Mouse (Mus musculus): ENCODE results near the gene Rnps1.
A peak's percentile ranks its signal among the peaks of the same experiment; 100 is the strongest.
"Not testable (repeated sequence)": the region's sequence is repeated elsewhere in the genome, so short reads cannot be mapped to it uniquely, and the experiment has no call there.

Rnps1 gene

DNA sequence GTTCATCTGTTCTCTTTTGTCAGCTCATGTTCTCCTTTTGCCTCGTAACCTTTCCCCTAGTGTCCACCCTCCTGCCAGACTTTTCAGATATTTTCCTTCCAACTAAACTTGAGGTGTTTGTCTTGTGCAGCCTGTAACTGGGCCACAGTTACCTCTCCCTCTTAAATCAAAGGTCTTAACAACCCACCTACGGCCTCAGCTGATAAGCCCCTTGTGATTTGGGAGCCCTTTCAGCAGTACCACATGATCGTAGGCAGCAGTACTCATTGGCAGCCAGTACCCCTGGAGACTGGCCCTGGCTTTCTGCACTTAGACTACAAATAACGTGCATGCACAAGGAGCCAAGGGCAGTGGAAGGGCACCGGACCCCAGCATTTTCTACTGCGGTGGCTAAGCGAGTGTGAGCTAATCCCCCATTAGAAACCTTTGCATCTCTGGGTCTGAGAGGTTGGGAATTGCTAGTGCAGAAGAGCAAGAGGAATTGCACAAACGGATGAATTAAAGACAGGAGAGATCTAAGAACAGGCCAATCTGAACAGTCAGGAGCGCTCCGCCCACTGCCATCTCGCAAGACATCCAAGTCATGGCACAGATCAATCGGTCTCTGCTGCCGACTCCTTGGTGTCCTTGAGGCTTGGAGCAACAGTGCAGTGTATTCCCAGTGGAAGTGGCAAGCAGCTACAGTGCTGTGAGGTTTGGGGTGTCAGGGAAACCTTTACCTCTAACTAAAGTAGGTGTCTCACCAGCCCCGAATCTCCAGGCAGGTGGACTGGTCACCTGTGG is 15.0 kb downstream of the Rnps1 start:
- DNase-seq (ENCODE audit: low spot score): no peak

DNA sequence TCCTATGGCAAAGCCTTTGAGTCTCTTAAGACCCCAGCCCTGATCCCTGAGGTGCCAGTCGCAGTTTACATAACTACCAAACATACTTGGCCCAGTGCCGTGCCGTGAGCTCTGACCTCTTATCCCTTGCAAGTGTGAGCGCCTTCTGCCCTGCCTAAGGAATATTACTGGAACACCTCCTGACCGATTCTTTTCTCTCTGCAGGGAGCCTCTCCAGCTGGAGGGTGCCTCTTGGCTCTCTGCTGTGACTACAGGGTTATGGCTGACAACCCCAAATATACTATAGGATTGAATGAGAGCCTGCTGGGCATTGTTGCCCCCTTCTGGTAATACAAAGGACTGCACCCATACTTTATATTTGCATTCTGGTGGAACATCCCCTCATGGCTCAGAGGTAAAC is 22.7 kb downstream of the Rnps1 start:
- DNase-seq (ENCODE audit: low spot score): no peak

- DNase-seq (ENCODE audit: low spot score): no peak
Measured at GRCm38 (mm10) chr17:24440377-24440776, 26.0 kb downstream of the Rnps1 start.

DNA sequence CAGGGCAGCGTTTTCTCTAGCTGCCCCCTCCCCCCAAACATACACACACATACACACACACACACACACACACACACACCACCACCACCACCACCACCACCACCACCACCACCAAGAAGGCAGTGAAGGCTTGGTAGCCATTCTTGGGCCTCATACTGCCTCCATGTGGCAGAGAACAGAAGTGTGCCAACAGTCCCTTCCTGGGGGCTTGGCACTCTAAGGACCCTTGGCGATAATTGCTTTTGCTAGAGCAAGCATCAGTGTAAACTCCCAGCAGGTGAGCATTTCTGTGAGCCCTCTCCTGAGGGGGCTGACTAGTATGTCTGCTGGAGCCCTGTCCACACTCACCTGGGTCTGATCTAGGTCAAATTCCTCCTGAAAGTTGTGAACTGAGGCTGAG is 26.8 kb downstream of the Rnps1 start:
- DNase-seq (ENCODE audit: low spot score): no peak

- DNase-seq (ENCODE audit: low spot score): no peak
Measured at GRCm38 (mm10) chr17:24442107-24442506, 27.7 kb downstream of the Rnps1 start.

DNA sequence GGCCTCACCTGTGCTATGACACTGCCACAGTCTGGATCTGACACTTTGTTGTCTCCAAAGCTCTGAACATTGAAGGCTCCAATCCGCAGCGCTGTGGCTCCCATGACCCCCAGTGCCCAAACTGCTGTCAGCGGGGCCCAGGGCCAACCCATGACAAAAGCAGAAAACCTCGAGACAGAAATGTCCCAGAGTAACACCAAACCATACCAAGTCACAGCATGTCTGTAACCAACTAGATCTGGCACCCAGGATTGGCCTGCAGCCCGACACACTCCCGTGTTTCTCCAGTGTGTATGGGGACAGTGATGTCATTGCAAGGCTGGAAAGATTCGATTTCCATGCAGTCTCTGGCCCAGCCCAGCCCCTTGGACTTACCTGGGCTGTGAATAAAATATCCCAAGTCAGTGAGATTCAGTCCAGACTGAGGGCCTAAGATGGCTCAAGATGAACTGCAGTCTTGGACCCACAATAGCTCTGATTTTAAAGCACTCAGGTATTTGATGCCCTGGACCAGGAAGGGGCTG is 28.3 kb downstream of the Rnps1 start, which contains the start of gene Dnase1l2:
Dnase1l2 (minus strand) TSS at position 474 of the 524 bp plus-strand sequence.
- DNase-seq (ENCODE audit: low spot score): no peak

DNA sequence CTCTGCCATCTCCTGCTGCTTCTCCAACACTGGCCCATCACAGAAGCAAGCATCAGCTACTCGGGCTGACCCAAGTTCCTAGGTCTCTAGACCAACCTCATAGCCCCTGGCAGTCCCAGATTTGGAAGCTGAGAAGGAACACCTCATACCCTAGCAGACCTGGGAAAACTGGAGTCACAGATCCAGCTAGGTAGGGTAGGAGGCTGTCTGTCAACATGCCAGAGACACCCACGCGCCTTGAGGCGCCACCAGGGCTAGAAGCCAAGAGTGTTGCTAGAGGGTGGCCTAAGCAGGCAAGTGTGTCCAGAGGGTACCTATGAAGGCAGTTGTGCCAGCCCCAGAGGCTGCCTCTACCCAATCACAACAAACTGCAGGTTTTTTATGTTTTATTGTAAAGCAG is 29.0 kb downstream of the Rnps1 start:
- no peak for DNase-seq (ENCODE audit: low spot score)

DNA sequence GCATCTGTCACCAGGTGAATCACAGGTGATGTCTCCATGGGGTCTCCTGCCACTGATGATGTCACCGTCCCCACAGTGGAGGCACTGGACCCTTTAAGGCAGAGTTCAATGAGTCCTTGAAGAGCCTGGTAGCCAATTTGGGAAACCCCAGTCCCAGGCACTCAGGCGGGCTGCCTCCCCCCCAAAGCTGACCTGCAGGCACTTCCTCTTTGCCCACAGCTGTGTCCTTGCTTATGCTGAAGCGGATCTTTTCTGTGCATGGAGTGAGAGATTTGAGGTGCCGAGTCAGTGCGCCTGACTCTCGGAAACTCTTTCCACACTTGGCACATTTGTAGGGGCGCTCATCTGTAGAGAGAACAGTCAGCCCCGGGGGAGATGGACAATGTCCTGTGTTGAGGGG is 32.2 kb downstream of the Rnps1 start:
- DNase-seq (ENCODE audit: low spot score): no peak

DNA sequence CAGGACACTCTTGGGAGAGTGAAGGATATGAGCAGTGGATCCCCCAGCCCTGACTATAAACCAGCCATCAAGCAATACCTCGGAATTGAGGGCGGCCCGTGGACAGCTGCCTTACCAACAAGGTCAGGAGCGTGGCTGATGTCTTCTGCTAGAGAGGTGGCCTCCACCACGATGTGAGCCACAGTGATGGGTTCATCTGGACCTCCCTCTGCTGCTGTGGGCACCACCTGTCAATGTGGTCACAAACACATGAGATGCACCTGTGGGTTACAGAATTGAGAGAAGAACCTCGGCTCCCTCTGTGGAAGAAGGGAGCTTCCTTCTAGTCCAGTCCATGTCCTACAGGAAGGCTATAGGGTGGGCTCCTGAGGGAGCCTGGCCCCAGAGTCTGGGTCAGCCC is 35.1 kb downstream of the Rnps1 start:
- no peak for DNase-seq (ENCODE audit: low spot score)

- no peak for DNase-seq (ENCODE audit: low spot score)
Measured at GRCm38 (mm10) chr17:24451220-24451619, 36.9 kb downstream of the Rnps1 start.

DNA sequence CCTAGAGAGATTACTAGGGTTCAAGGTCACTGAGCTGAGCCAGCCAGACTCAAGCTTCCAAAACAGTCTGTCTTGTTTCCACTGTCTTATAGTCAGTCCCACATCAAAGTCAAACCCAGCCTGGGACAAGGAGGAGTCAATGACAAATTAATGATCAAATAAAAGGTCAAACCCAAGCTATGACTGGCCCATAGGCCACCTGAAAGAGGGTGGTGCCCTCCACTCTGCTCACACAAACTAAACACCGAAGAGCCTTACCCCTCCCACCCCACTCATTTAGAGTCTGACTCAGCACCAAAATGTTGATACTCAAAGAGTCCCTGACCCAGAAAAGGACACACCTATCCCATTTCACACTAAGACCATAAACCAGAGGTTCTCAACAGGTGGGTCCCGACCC is 39.0 kb downstream of the Rnps1 start:
- no peak for DNase-seq (ENCODE audit: low spot score)

DNA sequence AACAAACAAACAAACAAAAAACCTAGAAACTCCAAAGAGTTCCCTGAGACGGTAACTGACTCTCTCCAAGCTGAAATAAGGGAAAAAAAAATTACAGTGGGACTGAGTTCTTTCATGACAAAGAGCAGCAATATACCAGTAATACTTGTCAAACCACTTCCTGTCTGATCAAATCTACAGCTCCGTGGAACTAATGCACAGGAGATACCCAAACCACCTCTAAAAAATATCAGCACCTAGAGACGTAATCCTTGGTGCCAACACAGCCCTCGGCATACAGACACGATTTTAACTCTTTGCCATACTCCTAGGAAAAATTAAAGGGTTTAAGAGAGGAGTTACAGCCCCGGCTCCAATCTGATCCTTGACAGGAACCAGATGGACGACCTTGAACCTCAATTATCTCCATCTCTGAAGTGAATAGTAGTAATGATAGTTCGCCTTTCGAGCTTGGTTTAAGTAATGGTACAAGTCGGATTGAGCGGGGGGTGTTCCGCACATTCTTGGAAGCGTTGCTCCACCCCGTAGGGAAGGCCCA is 39.9 kb downstream of the Rnps1 start:
- no peak for DNase-seq (ENCODE audit: low spot score)

DNA sequence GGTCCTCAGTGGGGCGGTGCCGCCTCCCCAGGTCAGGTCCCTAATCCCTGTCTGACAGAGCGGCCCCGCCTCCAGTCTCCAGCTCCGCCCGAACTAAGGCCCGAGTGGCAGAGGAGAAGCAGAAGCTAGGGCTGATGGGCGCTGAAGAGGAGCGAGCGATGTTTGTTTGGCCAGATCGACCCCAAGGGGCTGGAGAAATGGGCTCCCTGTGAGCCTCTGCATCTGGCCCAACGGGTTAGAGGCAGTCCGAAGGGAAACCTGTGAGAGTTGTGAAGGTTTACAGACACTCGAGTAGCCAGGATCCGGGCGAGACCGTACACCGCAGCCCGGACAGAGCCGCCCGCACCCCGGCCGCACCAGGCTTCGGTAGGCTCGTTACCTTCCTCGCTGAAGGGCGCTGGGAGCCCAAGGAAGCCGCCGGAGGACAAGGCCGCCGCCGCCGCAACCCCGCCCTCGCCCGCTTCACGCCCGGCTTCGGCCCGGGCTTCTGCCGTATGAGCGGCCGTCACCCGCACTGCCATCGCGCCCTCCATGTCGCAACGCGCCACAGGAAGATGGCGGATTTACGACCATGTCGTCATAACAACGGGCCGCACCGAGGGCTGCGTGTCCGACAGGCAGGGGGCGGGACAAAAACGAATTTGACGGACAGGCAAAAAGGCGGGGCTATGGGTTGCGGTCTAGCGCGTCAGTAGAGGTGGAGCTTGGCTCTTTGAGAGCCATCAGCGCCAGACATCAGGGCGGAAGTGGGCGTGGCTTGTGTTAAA is 40.6 kb downstream of the Rnps1 start:
- DNase-seq (ENCODE audit: low spot score): peak; percentile 98

GRCm38 (mm10) chr17:24455523-24456206 is 41.3 kb downstream of the Rnps1 start:
- not testable (repeated sequence) for DNase-seq (ENCODE audit: low spot score)

GRCm38 (mm10) chr17:24461580-24461979 is 47.2 kb downstream of the Rnps1 start:
- DNase-seq (ENCODE audit: low spot score): no peak

DNA sequence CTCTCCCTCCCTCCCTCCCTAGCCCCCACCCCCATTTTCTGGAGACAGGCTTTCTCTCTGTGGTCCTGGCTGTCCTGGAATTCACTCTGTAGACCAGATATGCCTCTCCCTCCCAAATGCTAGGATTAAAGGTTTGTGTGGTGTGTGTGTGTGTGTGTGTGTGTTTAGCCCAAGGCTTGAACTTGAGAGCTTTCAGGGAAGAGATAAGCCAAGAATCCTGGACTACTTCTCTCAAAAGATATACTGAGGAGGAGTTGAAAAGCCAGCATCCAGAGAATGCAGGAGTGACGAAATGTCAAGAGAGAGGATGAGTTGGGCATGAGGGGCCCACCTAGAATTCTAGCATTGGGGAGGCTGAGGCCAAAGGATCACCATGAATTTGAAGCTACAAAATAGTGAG is 48.6 kb downstream of the Rnps1 start:
- no peak for DNase-seq (ENCODE audit: low spot score)

DNA sequence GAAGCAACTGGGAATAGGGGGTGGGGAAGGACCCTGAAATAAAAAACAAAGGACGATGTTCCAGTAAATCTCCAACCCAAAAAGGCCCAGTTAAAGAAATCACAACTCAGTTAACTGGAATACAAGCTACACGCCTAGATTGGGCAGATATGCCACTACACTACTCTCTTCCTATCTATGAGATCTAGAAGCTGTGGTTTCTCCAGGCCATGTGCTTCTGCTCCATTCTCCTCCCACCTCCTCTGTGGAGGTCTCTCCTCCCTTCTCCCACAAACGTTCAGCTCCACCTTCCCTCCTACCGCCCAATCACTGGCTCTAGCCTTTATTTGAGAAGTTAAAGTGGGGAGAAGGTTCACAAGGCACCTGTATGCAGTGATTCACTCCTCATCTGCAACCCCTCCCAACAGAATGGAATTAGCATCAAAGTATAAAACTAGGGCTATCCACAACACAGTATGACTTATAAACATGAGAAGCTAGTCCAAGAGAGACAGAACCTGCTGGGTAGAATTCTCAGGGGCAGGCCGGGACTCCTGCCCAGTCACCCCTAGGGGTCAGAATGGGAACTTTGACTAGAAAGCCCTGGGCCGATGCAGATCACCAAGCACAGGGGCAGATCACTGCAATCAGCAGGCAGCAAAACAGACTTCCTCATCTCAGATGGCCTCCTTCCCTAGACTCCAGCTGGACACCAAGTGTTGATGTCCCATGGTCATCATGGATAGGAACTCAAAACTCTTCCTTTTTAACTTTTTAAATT is 49.2 kb downstream of the Rnps1 start:
- no peak for DNase-seq (ENCODE audit: low spot score)

DNA sequence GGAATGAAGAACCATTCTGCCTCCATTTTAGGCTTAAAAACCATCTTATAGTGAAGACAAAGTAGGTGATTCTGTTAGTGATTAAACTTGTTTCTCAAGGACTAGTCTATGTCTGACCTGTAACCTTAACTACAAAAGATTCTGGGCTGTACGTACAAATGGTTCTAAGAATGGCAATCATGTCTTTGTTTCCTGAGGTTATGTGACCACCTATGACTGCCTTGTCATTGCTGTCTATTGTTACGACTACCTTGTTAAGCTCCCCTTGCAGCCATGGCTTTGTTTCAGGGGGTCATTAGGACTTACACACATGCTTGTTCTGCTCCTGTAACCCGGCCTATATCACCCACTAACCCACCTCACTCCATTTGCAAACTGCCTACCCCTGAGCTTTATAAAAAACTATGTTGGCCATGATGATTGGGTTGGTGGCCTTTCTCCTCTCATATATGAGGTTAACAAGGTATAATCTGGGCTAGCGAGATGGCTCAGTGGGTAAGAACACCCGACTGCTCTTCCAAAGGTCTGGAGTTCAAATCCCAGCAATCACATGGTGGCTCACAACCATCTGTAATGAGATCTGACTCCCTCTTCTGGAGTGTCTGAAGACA is 54.4 kb downstream of the Rnps1 start:
- DNase-seq (ENCODE audit: low spot score): no peak

DNA sequence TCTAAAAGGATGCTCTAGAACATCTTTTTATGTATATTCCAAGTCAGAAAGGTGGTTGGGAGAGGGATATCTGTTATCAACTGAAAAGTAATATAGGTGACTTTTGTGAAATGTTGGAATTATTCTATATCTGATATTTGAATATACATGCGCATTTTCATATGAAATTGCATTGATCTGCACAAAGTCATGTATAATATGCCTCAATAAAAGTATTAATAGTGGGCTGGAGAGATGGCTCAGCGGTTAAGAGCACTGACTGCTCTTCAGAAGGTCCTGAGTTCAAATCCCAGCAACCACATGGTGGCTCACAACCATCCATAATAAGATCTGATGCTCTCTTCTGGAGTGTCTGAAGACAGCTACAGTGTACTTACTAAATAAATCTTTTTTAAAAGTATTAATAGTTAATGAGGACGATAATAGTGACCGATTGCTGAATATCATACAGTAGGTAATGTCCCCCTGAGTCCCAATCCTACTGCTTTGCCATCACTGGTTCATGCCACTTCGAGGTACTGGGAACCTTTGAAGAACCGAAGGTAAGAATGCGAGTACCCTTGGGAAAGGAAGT is 55.1 kb downstream of the Rnps1 start:
- no peak for DNase-seq (ENCODE audit: low spot score)

DNA sequence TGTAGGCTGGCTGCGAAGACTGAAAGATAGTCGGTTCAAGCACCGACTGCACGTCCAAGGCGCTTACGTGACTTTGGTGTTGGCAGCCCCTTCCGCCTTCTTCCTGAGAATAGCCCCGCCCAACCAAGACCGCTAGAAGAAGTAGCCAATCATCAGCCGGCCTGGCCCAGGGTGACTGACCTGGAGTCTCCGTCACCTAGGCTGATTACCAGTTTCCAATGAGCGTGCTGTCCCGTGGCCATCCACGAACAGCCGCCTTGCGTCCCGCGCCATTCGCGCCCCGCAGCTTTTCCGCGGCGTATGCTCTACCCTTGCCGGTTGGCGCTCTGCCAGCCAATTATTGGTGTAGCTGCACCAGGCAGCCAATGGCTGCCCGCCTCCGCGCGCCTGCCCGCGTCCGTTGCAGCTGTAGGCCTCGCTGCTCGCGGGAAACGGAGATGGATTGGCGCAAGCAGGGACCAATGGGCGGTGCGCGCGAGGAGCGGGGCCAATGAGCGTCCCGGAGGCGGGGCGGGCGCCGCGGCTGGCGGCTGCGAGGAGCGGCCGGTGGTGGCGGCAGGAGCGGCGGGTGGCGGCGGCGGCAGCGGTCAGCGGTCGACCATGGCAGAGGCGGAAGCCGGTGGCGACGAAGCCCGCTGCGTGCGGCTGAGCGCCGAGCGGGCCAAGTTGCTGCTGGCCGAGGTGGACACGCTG is 55.7 kb downstream of the Rnps1 start, which contains the start of the genes E4f1 and Pgp:
E4f1 (minus strand) TSS at position 404 of the 693 bp plus-strand sequence.
Pgp (plus strand) TSS at position 483 of the 693 bp plus-strand sequence.
- peak; percentile 94 for DNase-seq (ENCODE audit: low spot score)
